Mouse (Mus musculus): ENCODE measurements around the gene Prom2.

Gene Prom2

GRCm38 (mm10) chr2:127541185-127541584 lies at the start of gene Prom2:
Prom2 (minus strand) TSS chr2:127541467.
- DNase-seq (ENCODE audit: low spot score) = peak; percentile 12

- no peak for DNase-seq (ENCODE audit: low spot score)
Measured at GRCm38 (mm10) chr2:127590840-127591239, 49.6 kb upstream of the Prom2 start.

DNA sequence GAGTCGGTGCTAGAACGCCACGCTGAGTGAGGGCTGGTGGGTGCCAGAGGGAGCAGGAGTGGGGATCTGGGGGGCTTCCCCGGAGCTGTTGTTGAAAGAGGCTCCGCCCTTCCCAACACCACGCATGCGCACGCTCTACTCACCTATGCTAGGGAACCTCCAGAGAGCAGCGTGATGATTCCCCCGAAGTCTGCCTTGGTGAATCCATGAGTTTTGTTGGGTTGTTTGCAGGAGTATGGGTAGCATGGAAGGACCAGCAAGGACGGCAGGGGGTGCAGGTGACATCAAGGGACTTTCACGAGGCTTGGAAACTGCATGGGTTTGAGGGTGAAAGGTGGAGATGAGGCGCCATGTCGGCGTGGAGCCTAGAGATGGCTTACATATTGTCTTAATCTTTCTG lies 48.9 kb upstream of the Prom2 start:
- DNase-seq (ENCODE audit: low spot score) = no peak

DNA sequence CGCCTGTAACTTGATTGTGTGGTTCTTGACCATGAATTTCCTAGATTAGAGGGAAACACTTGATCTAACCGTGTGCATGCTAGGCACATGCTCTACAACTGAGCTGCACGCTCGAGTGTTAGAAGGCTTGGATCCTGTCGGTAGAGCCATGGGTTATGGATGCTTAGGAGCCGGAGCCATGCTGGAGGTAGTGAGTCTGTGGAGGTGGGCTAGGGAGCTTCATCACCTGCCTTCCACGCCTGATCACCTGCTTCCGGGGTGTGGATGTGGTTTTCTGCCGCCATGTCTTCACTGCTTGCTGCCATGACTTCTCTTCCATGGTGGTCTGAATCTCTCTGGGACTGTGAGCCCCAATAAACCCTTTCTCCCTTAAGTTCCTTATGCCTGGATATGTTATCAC lies 47.6 kb upstream of the Prom2 start:
- no peak for DNase-seq (ENCODE audit: low spot score)

DNA sequence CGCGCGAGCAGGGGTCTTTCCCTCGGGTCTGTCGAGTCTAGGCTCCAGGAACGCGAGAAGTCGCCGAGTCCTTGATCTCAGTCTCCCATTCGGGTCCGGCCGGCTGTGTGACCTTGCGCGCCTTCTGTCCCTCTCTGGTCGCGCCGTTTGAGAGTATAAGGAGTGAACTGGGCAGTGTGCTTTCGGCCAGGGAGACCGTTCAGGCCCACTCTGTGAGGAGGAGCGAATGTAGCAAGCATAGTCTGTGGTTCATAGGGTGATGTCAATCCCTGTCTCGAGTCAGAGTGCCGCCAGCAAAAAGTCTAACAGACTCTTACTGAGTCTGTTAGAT lies 46.2 kb upstream of the Prom2 start:
- no peak for DNase-seq (ENCODE audit: low spot score)

DNA sequence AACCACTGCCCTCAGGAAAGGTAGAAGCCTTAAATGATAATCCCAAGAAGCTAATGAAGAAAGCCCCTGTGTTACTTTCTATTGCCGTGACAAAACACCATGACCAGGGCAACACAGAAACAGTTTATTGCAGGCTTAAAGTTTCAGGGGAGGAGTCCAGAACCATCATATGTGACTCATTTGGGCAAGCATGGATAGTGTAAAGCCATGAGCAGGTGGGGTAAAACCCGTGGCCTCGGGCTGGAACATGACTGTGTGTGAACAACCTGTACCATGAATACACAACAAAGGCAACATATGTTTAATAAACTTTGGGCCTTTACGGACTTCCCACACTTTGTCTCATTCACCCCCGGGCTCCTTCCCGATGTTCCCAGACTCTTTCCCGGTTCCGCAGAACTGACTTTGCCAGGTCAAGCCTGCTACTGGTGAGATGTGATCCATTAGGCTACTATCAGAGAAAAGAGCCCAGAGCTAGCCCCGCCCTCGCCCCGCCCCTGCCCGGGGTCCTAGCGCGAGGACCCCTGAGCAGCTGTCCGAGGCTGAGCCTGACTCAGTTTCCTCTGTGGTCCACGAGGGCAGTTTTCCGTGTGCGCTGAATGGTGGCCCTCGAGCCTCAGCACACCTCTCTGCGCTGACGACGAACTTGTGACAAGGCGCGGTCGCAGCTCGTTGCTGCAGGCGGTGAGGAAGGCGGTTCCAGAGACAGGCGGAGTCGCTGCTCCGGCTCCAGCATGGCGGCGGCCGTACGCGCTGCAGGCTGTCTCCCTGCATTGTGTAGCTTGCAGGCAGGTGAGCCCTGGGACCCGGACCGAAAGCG lies 45.6 kb upstream of the Prom2 start, which contains the start of the genes Zfp661 and Mrps5:
Zfp661 (minus strand) TSS at position 401 of the 820 bp plus-strand sequence.
Mrps5 (plus strand) TSS at position 529 of the 820 bp plus-strand sequence.
- peak; percentile 86 for DNase-seq (ENCODE audit: low spot score)

GRCm38 (mm10) chr2:127584436-127584858 lies 43.2 kb upstream of the Prom2 start:
- peak; percentile 96 for DNase-seq (ENCODE audit: low spot score)

DNA sequence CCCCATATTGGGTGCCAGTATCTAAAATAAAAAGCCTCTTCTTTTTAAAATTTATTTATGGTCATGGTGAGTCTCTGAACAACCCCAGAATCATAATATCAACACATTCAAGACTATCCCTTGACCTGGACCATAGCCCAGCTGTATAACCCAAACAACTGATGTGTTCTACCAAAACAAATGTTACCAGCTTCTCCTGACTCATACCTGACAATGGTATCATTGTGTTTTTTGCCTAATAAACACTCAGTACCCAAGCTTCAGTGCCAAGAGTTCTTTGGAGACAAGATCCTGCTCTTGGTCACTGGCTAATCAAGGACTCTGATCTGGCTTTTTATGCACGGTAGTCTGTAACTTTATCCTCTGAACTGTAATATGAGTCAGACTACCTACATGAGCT lies 32.1 kb upstream of the Prom2 start:
- no peak for DNase-seq (ENCODE audit: low spot score)

GRCm38 (mm10) chr2:127559070-127559966 lies 18.1 kb upstream of the Prom2 start:
- DNase-seq (ENCODE audit: low spot score) = peak; percentile 96

GRCm38 (mm10) chr2:127551078-127551477 lies 9.8 kb upstream of the Prom2 start:
- DNase-seq (ENCODE audit: low spot score) = peak; percentile 14

- DNase-seq (ENCODE audit: low spot score) = no peak
Measured at GRCm38 (mm10) chr2:127550446-127550845, 9.2 kb upstream of the Prom2 start.

DNA sequence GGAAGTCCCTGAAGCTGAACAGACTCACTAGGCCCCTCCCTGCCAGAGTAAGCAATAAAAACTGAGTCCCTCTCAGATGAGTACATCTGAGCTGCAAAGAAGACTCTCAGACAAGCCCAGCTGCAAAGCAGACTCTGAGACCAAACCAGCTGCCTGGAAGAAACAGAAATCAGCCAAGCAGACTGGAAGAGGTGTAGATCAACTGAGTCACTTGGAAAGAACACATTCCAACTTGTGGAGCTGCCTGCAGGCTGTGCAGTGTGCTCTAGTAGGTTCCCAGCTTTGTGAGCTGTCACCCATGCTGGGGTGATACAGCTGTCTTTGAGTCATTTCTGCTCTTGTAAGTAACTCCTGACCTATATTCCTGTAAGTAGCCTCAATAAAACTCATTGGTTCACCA lies 8.4 kb upstream of the Prom2 start:
- no peak for DNase-seq (ENCODE audit: low spot score)

GRCm38 (mm10) chr2:127548342-127549074 lies 7.2 kb upstream of the Prom2 start:
- DNase-seq (ENCODE audit: low spot score) = no peak

- DNase-seq (ENCODE audit: low spot score) = no peak
Measured at GRCm38 (mm10) chr2:127541697-127542096, 430 bp upstream of the Prom2 start.

GRCm38 (mm10) chr2:127539494-127539893 lies 1.8 kb downstream of the Prom2 start:
- DNase-seq (ENCODE audit: low spot score) = peak; percentile 37

GRCm38 (mm10) chr2:127537548-127537947 lies 3.7 kb downstream of the Prom2 start:
- no peak for DNase-seq (ENCODE audit: low spot score)

DNA sequence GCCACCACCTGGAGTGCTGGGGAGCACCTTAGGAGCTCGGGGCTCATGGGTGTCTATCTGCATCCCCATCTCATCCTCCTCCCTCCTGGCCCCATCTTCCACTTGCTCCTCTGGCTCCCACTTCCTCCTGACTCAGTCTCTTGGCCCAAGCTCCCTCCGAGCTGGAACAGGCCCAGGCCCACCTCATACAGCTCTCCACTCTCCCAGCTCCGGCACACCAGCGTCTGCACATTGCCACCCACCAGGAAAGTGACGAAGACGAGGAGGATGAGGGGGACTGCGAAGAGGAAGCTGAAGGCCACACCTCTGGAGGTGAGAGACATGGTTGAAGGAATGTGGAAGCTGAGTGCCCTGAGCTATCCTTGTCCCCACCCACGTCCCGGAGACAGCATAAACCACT lies 5.9 kb downstream of the Prom2 start:
- no peak for DNase-seq (ENCODE audit: low spot score)

- DNase-seq (ENCODE audit: low spot score) = peak; percentile 73
Measured at GRCm38 (mm10) chr2:127532379-127532778, 8.9 kb downstream of the Prom2 start.

GRCm38 (mm10) chr2:127531592-127531991 lies 9.7 kb downstream of the Prom2 start:
- no peak for DNase-seq (ENCODE audit: low spot score)

- DNase-seq (ENCODE audit: low spot score) = no peak
Measured at GRCm38 (mm10) chr2:127530418-127530817, 10.8 kb downstream of the Prom2 start.

GRCm38 (mm10) chr2:127525004-127525775 lies 16.1 kb downstream of the Prom2 start:
- DNase-seq (ENCODE audit: low spot score) = no peak
